Mouse (Mus musculus) c-Kit-positive CD71-negative TER-119-negative erythroid progenitor cells, embryonic 14.5 days (primary cell): ENCODE data around the gene Sbsn.

Source experiments
- DNase-seq: peaks from one replicate; pipeline ENCODE4 v3.0.0-alpha.2; 2013; ENCODE audit warnings: low read depth

The Sbsn gene

GRCm38 (mm10) chr7:30757001-30757400 lies 5.7 kb downstream of the Sbsn start:
- DNase-seq, result no peak

GRCm38 (mm10) chr7:30758853-30759252 lies 7.6 kb downstream of the Sbsn start:
- DNase-seq, result no peak

- DNase-seq, result no peak
Observed at GRCm38 (mm10) chr7:30761769-30762352, 10.6 kb downstream of the Sbsn start.

- DNase-seq, result no peak
Observed at GRCm38 (mm10) chr7:30763456-30763855, 12.2 kb downstream of the Sbsn start, which contains the start of gene Dmkn. Gene Dmkn (plus strand): TSS chr7:30763756.

- no peak for DNase-seq
Observed at GRCm38 (mm10) chr7:30765173-30765572, 13.9 kb downstream of the Sbsn start.

- no peak for DNase-seq
Observed at GRCm38 (mm10) chr7:30766408-30766807, 15.1 kb downstream of the Sbsn start.

- no peak for DNase-seq
Observed at GRCm38 (mm10) chr7:30769236-30769635, 18.0 kb downstream of the Sbsn start.

GRCm38 (mm10) chr7:30776104-30776503 lies 24.8 kb downstream of the Sbsn start:
- DNase-seq, result no peak

GRCm38 (mm10) chr7:30777081-30777579 lies 25.9 kb downstream of the Sbsn start:
- DNase-seq, result no peak

- no peak for DNase-seq
Observed at GRCm38 (mm10) chr7:30777911-30778310, 26.6 kb downstream of the Sbsn start.

- DNase-seq, result peak; percentile 30
Observed at GRCm38 (mm10) chr7:30781792-30782191, 30.5 kb downstream of the Sbsn start.

GRCm38 (mm10) chr7:30782658-30783057 lies 31.4 kb downstream of the Sbsn start:
- no peak for DNase-seq

GRCm38 (mm10) chr7:30785154-30785553 lies 33.9 kb downstream of the Sbsn start:
- DNase-seq, result no peak

- no peak for DNase-seq
Observed at GRCm38 (mm10) chr7:30785721-30786546, 34.7 kb downstream of the Sbsn start.

GRCm38 (mm10) chr7:30787377-30788022 lies 36.2 kb downstream of the Sbsn start, which contains the start of gene Krtdap:
Gene Krtdap (plus strand): TSS chr7:30787896.
- no peak for DNase-seq

GRCm38 (mm10) chr7:30790141-30790540 lies 38.9 kb downstream of the Sbsn start:
- DNase-seq, result no peak

- no peak for DNase-seq
Observed at GRCm38 (mm10) chr7:30791921-30792320, 40.6 kb downstream of the Sbsn start.

- DNase-seq, result peak; percentile 35
Observed at GRCm38 (mm10) chr7:30794921-30795320, 43.6 kb downstream of the Sbsn start.

- DNase-seq, result no peak
Observed at GRCm38 (mm10) chr7:30796790-30797189, 45.5 kb downstream of the Sbsn start.

- DNase-seq, result no peak
Observed at GRCm38 (mm10) chr7:30800653-30801052, 49.4 kb downstream of the Sbsn start.

- DNase-seq, result no peak
Observed at GRCm38 (mm10) chr7:30803256-30803655, 52.0 kb downstream of the Sbsn start.

- DNase-seq, result no peak
Observed at GRCm38 (mm10) chr7:30804026-30804715, 52.9 kb downstream of the Sbsn start.
